Mouse (Mus musculus) limb, embryonic 11.5 days (tissue): ENCODE results near the gene Eral1. TPM values are rescaled to one million over a fixed set of nuclear protein-coding genes. Genes with fewer than 3 reads are reported as not detected.

Source experiments
- ATAC-seq: fragments of 200-750 bp; cut with Nextera tagmentation; 2 replicates; pipeline ENCODE4 v1.8.0; 2017; ENCODE audit warnings: low read depth; ENCODE audit not compliant: insufficient number of reproducible peaks, low FRiP score, low TSS enrichment
- DNase-seq: peaks from one replicate; pipeline ENCODE4 v3.0.0-alpha.2; 2015; ENCODE audit warnings: low spot score
- H3K27ac ChIP-seq: fragments of 300-500 bp; sonication (generic); replicated peaks from 2 replicates; pipeline ENCODE4 v1.5.1; 2014; ENCODE audit warnings: low read depth, mild to moderate bottlenecking, low read length
- H3K27me3 ChIP-seq: fragments of 300-500 bp; sonication (generic); 2 replicates; pipeline ENCODE4 v1.6.1; 2014; ENCODE audit warnings: mild to moderate bottlenecking, low read length, mixed read lengths; ENCODE audit not compliant: control insufficient read depth, insufficient read depth
- H3K36me3 ChIP-seq: fragments of 300-500 bp; sonication (generic); 2 replicates; pipeline ENCODE4 v1.6.1; 2014; ENCODE audit warnings: mild to moderate bottlenecking, low read length, moderate library complexity, mixed read lengths; ENCODE audit not compliant: control insufficient read depth, insufficient read depth
- H3K4me1 ChIP-seq: fragments of 300-500 bp; sonication (generic); 2 replicates; pipeline ENCODE4 v1.6.1; 2014; ENCODE audit warnings: low read length, mixed read lengths; ENCODE audit not compliant: control insufficient read depth, insufficient read depth
- H3K4me2 ChIP-seq: fragments of 300-500 bp; sonication (generic); 2 replicates; pipeline ENCODE4 v1.6.1; 2014; ENCODE audit warnings: low read depth, mild to moderate bottlenecking, moderate library complexity; ENCODE audit not compliant: severe bottlenecking
- H3K4me3 ChIP-seq: fragments of 300-500 bp; sonication (generic); 2 replicates; pipeline ENCODE4 v1.5.1; 2014; ENCODE audit warnings: low read depth, low read length
- H3K9ac ChIP-seq: fragments of 300-500 bp; sonication (generic); 2 replicates; pipeline ENCODE4 v1.6.1; 2014; ENCODE audit warnings: mild to moderate bottlenecking, low read length
- H3K9me3 ChIP-seq: fragments of 300-500 bp; sonication (generic); 2 replicates; pipeline ENCODE4 v1.6.1; 2016; ENCODE audit warnings: low read length; ENCODE audit not compliant: control insufficient read depth
- WGBS: fragments of 180-500 bp; shearing (Covaris S2); extraction: QIAGEN DNeasy Blood & Tissue Kit; methylation state at CpG from one replicate; pipeline ENCODE4 v1.1.7; 2014; 5-methylcytosine and 5-hydroxymethylcytosine counted together
- polyA plus RNA-seq: library from polyadenylated mRNA; unstranded; fragments of >200 nt; fragmentation: Nextera tagmentation; extraction: Ambion mirVana; gene quantifications from 2 replicates; pipeline ENCODE4 v1.2.1, GENCODE M21; 2014

Gene Eral1
- 44.3 and 44.4 TPM in 2 replicates for polyA plus RNA-seq

DNA sequence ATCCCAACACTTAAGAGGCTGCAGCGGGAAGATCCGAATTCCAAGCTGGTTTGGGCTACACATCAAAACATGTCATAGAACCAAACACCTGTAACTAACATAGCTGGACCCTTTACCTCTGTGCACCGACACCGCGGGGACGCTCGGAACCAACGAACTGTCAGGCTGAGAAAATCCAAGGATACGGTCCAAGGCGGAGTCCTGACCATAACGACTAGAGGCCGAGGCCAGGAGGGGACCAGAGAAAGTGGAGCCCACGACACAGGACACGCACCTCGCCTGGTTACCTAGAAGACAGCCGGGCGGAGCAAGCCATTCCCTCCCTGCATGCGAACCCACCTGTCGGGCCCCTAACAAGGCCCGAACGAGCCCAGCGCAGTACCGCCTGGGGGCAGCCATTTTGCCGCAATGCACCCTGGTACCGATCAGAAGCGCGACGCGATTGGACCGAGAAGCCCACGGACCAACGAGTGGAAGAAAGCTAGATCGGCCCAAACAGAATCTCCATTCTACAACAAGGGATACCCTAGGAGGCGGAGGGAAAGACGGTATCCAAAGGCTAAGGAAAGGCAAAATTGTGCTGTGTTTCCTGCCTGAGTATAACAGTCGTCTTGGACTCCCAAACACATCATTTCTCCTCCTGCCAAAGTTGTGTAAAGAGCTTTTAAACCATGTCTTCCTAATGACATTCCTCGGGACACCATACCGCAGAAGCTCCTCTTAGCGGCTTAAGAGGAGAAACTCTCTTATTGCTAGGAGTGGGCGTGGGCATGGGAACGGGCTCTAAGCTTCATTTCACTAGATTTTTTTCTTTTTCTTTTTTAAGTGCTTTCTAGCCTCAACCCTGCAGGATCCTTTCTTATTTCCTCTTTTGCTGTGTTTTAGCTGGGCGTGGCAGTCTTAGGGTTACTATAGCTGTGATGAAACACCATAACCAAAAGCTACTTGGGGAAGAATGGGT lies at the start of gene Eral1:
TSS of gene Eral1 (minus strand) at position 423 of the 961 bp plus-strand sequence.
- Histone ChIP-seq H3K4me2 (peak within 1 kb of the TSS; percentile 50), H3K27ac (no peak within 1 kb of the TSS), H3K36me3 (peaks cover 4% of the 10 kb centered on the region; the same call in 1 of the 2 replicates), H3K9me3 (no peaks in the 10 kb centered on the region), H3K27me3 (no peaks in the 10 kb centered on the region), H3K9ac (peak within 1 kb of the TSS; percentile 78), H3K4me3 (peak within 1 kb of the TSS; percentile 81), H3K4me1 (no peaks in the 10 kb centered on the region)
- 2% methylated on average over 42 of the region's 42 CpGs for WGBS
- DNase-seq (peak; percentile 87), ATAC-seq (peak; percentile 80; the same call in 1 of the 2 replicates)

DNA sequence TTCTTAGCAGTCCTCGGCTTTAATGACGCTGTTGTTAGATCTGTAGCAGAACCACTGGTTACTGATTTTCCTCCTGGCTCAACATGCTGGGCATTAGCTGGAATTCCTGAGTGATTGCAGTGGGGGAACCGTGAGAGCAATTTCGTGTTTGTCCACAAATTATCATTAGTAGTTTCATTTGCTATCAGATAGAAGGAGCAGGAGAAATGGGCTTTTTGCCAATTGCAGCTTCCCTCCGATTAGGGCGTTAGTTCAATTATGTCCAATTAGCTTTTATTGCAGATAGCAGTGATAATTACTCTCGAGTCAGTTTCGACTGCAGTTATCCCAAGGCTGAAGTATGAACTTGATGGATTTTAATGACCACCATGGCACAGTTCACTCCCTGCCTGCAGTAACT lies 49.3 kb upstream of the Eral1 start:
- ATAC-seq: no peak
- no peak for DNase-seq
- H3K27me3 ChIP-seq: no peaks in the 10 kb centered on the region
- no peak overlapping the region for H3K9ac ChIP-seq
- 70% methylated on average over 8 of the region's 8 CpGs for WGBS
- H3K27ac ChIP-seq: no peak overlapping the region
- no peaks in the 10 kb centered on the region for H3K9me3 ChIP-seq
- no peak overlapping the region for H3K4me2 ChIP-seq
- H3K4me3 ChIP-seq: no peak overlapping the region
- no peaks in the 10 kb centered on the region for H3K4me1 ChIP-seq
- peaks cover 2% of the 10 kb centered on the region; the same call in 1 of the 2 replicates for H3K36me3 ChIP-seq

DNA sequence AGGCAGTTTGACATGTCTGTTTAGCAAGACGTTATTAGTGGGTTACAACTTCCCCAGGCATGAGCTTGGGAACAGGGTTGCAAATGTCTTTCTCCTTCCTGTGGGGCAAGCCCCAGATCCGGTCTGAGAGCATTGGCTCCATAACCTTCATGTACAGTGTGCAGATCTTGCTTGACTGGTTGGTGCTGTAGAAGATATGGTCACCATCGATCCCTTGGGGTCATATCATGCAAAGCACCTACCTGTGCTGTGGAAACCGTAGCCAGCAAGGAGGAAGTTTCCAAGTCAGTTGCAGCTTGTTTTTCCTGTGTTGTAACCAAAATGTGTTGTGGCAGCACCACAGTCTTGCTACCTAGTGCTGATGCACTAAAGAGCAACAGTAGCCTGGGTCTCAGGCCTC lies 46.6 kb upstream of the Eral1 start:
- H3K36me3 ChIP-seq: no peaks in the 10 kb centered on the region
- DNase-seq (no peak), ATAC-seq (no peak)
- no peak overlapping the region for H3K4me3 ChIP-seq
- WGBS: 75% methylated on average over 4 of the region's 4 CpGs
- H3K4me2 ChIP-seq: no peak overlapping the region
- H3K27ac ChIP-seq: no peak overlapping the region
- no peaks in the 10 kb centered on the region for H3K27me3 ChIP-seq
- no peak overlapping the region for H3K9ac ChIP-seq
- no peaks in the 10 kb centered on the region for H3K4me1 ChIP-seq
- H3K9me3 ChIP-seq: no peaks in the 10 kb centered on the region

DNA sequence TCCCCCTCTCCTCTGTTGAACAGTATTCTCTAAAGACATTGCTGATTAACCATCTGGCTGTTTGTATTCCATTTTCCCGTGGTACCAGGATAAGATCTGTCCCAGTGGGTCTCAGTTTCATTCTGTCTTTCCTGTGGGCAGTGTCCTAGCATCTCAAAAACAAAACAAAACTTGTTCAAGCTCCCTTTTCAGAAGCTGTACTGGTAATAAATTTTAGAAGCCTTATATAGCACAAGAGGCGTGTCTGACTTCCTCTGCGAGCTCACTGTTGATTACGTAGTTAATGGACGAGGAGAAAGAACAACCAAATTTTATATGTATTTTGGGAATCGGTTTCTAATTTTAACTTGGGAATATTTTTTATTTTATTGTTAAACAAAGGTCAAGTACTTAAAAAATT lies 45.5 kb upstream of the Eral1 start:
- Histone ChIP-seq H3K4me1 (no peaks in the 10 kb centered on the region), H3K27ac (no peak overlapping the region), H3K9ac (no peak overlapping the region), H3K4me2 (no peak overlapping the region), H3K36me3 (no peaks in the 10 kb centered on the region), H3K27me3 (no peaks in the 10 kb centered on the region), H3K9me3 (no peaks in the 10 kb centered on the region), H3K4me3 (no peak overlapping the region)
- no peak for DNase-seq
- WGBS: 79% methylated on average over 6 of the region's 6 CpGs
- ATAC-seq: no peak

DNA sequence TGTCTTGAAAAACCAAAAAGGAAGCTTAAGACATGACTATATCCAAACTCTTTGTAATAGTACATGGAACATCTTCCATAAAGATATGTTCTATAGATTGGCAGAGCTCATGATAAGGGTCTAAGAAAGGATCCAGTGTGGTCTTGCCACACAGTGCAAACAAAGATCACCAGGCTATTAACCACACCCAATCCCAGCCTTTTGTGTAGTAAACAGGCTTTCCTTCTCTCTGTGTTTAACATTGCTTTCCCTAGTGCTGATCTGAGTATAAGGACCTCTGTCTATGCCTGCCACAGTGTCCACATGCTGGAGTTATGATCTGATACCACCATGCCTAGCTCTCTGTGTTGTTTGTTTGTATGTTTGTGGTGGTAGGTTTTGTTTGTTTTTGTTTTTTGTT lies 43.6 kb upstream of the Eral1 start:
- Histone ChIP-seq H3K4me2 (no peak overlapping the region), H3K27ac (no peak overlapping the region), H3K4me1 (no peaks in the 10 kb centered on the region), H3K4me3 (no peak overlapping the region), H3K36me3 (no peaks in the 10 kb centered on the region), H3K9ac (no peak overlapping the region), H3K9me3 (no peaks in the 10 kb centered on the region), H3K27me3 (no peaks in the 10 kb centered on the region)
- DNase-seq (no peak), ATAC-seq (no peak)

DNA sequence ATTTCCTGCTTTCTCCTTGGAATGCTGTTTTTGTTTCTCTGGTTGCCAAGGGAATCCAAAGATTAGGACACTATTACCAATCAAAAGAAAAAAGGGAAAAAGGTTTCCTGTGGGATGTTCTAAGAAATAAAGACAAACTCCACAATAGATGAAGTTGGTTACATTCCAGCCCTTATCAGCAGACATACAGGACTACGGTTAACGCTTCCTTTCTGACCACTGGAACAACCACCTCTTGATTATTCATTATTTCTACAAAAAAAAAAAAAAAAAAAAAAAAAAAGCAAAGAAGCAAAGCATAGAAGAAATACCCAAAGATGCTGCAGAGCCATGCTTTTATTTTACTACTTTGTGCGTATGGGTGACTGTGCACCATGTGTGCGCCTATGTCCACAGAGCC lies 42.6 kb upstream of the Eral1 start:
- H3K9ac ChIP-seq: no peak overlapping the region
- no peaks in the 10 kb centered on the region for H3K36me3 ChIP-seq
- no peaks in the 10 kb centered on the region for H3K27me3 ChIP-seq
- 97% methylated on average over 4 of the region's 4 CpGs for WGBS
- H3K4me1 ChIP-seq: no peaks in the 10 kb centered on the region
- no peak for ATAC-seq
- H3K4me2 ChIP-seq: no peak overlapping the region
- H3K4me3 ChIP-seq: no peak overlapping the region
- no peak overlapping the region for H3K27ac ChIP-seq
- DNase-seq: no peak
- no peaks in the 10 kb centered on the region for H3K9me3 ChIP-seq

DNA sequence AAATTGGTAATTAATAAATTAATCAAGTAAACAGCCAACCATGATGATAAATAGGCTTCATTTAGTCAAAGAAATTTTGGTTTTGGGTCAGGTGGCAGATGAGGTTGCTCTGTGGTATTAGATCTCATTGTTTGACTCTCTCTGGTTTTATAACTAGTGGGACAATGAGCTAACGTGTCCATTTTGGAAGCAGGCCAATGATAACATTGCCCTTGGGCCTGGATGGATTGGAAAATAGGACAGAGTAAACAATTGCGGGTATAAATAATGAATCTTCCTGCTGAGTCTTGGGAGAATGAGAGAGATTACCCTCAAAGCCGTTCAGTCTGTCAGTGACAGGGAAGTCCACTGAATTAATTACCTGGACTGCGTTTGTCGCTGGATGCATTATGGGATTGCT lies 41.0 kb upstream of the Eral1 start:
- Histone ChIP-seq H3K4me2 (no peak overlapping the region), H3K36me3 (no peaks in the 10 kb centered on the region), H3K27ac (no peak overlapping the region), H3K27me3 (no peaks in the 10 kb centered on the region), H3K4me3 (no peak overlapping the region), H3K4me1 (peaks cover 4% of the 10 kb centered on the region), H3K9me3 (no peaks in the 10 kb centered on the region), H3K9ac (no peak overlapping the region)
- DNase-seq (no peak), ATAC-seq (no peak)
- 86% methylated on average over 5 of the region's 5 CpGs for WGBS

DNA sequence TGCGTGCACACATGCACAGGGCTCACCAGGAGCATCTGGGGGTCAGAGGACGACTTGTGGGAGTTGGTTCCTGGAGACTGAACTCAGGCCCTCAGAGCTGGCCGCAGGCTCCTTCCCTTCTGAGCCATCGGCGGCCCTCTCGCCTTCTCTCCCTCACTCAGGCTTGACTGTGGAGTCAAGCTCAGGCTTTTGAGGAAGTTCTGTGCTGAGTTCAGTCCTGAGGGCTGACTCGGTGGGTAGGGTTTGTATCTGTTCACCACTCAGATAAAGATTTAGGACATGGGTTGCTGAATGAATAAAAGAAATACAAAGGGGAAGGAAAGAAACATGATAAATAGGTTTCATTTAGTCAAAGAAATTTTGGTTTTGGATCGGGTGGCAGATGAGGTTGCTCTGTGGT lies 39.7 kb upstream of the Eral1 start:
- no peak for ATAC-seq
- H3K4me2 ChIP-seq: no peak overlapping the region
- DNase-seq: no peak
- H3K4me3 ChIP-seq: no peak overlapping the region
- no peaks in the 10 kb centered on the region for H3K36me3 ChIP-seq
- H3K27ac ChIP-seq: no peak overlapping the region
- WGBS: 88% methylated on average over 8 of the region's 8 CpGs
- no peaks in the 10 kb centered on the region for H3K27me3 ChIP-seq
- no peaks in the 10 kb centered on the region for H3K9me3 ChIP-seq
- H3K9ac ChIP-seq: no peak overlapping the region
- peaks cover 6% of the 10 kb centered on the region for H3K4me1 ChIP-seq
